Mouse (Mus musculus) forebrain, embryonic 14.5 days (tissue): ENCODE measurements around the gene Srsf6. TPM values are rescaled to one million over a fixed set of nuclear protein-coding genes. Genes with fewer than 3 reads are reported as not detected.
A peak's percentile ranks its signal among the peaks of the same experiment; 100 is the strongest.

ENCODE experiments used
- ATAC-seq: fragments of 200-750 bp; cut with Nextera tagmentation; 2 replicates; pipeline ENCODE4 v1.8.0; 2017; ENCODE audit warnings: mild to moderate bottlenecking, moderate library complexity
- DNase-seq: peaks from one replicate; pipeline ENCODE4 v3.0.0-alpha.2; 2015; ENCODE audit warnings: low spot score
- H3K27ac ChIP-seq: fragments of 300-500 bp; sonication (generic); 2 replicates; pipeline ENCODE4 v1.5.1; 2014; ENCODE audit warnings: low read depth, mild to moderate bottlenecking, control low read depth, low read length, moderate library complexity
- H3K27me3 ChIP-seq: fragments of 300-500 bp; sonication (generic); replicated peaks from 2 replicates; pipeline ENCODE4 v1.6.1; 2014; ENCODE audit warnings: low read length, control low read depth, mixed read lengths; ENCODE audit not compliant: control insufficient read depth, insufficient read depth
- H3K36me3 ChIP-seq: fragments of 300-500 bp; sonication (generic); 2 replicates; pipeline ENCODE4 v1.6.1; 2014; ENCODE audit warnings: low read length, control low read depth; ENCODE audit not compliant: control insufficient read depth, insufficient read depth
- H3K4me1 ChIP-seq: fragments of 300-500 bp; sonication (generic); 2 replicates; pipeline ENCODE4 v1.6.1; 2014; ENCODE audit warnings: antibody characterized with exemption, low read length, control low read depth; ENCODE audit not compliant: control insufficient read depth, insufficient read depth
- H3K4me2 ChIP-seq: fragments of 300-500 bp; sonication (generic); 2 replicates; pipeline ENCODE4 v1.6.1; 2014; ENCODE audit warnings: mild to moderate bottlenecking, control low read depth, low read length
- H3K4me3 ChIP-seq: fragments of 300-500 bp; sonication (generic); 2 replicates; pipeline ENCODE4 v1.5.1; 2014; ENCODE audit warnings: low read depth, low read length, control low read depth
- H3K9ac ChIP-seq: fragments of 300-500 bp; sonication (generic); 2 replicates; pipeline ENCODE4 v1.6.1; 2014; ENCODE audit warnings: mild to moderate bottlenecking, low read length, control low read depth, moderate library complexity
- H3K9me3 ChIP-seq: fragments of 300-500 bp; sonication (generic); replicated peaks from 2 replicates; pipeline ENCODE4 v1.6.1; 2016; ENCODE audit warnings: low read length, control low read depth, mixed read lengths; ENCODE audit not compliant: control insufficient read depth
- WGBS: fragments of 180-500 bp; shearing (Covaris S2); extraction: QIAGEN DNeasy Blood & Tissue Kit; methylation state at CpG from one replicate; pipeline ENCODE4 v1.1.7; 2014; 5-methylcytosine and 5-hydroxymethylcytosine counted together
- polyA plus RNA-seq: library from polyadenylated mRNA; unstranded; fragments of >200 nt; fragmentation: Nextera tagmentation; extraction: Ambion mirVana; gene quantifications from 2 replicates; pipeline ENCODE4 v1.2.1, GENCODE M21; 2014

Srsf6 gene
- polyA plus RNA-seq, 1 experiment from 2014 or later = 149 TPM

- no peak for ATAC-seq
- no peaks in the 10 kb centered on the region for H3K36me3 ChIP-seq
- no peaks in the 10 kb centered on the region for H3K9me3 ChIP-seq
- H3K27ac ChIP-seq = no peak overlapping the region
- no peaks in the 10 kb centered on the region for H3K4me1 ChIP-seq
- no peak overlapping the region for H3K9ac ChIP-seq
- no peaks in the 10 kb centered on the region for H3K27me3 ChIP-seq
- H3K4me2 ChIP-seq = no peak overlapping the region
- no peak overlapping the region for H3K4me3 ChIP-seq
- DNase-seq = peak; percentile 69
- WGBS = 31% methylated on average over 3 of the region's 3 CpGs
These were observed 54.6 kb downstream of the Srsf6 start for GRCm38 (mm10) chr2:162985923-162986322.

Other genes starting within 250 kb of the Srsf6 start
- 0.11 and 0.70 TPM in 2 replicates for gene L3mbtl1, start 11.9 kb downstream of the Srsf6 start, polyA plus RNA-seq
- not detected in 2 replicates for gene Sgk2, start 55.8 kb downstream of the Srsf6 start, polyA plus RNA-seq
- 39.9 and 42.6 TPM in 2 replicates for gene Ift52, start 85.8 kb downstream of the Srsf6 start, polyA plus RNA-seq
- 8.4 and 10.5 TPM in 2 replicates for gene Mybl2, start 123.2 kb downstream of the Srsf6 start, polyA plus RNA-seq
- gene Gtsf1l, start 156.3 kb downstream of the Srsf6 start, polyA plus RNA-seq = 0.22 TPM in 1 of 2 replicates, not detected in the other